Mouse (Mus musculus): ENCODE data around the gene Gm7137. TPM values are rescaled to one million over a fixed set of nuclear protein-coding genes. Genes with fewer than 3 reads are reported as not detected.

Gene Gm7137
- not detected in 2 replicates for polyA plus RNA-seq (2012; ENCODE audit: low replicate concordance)

DNA sequence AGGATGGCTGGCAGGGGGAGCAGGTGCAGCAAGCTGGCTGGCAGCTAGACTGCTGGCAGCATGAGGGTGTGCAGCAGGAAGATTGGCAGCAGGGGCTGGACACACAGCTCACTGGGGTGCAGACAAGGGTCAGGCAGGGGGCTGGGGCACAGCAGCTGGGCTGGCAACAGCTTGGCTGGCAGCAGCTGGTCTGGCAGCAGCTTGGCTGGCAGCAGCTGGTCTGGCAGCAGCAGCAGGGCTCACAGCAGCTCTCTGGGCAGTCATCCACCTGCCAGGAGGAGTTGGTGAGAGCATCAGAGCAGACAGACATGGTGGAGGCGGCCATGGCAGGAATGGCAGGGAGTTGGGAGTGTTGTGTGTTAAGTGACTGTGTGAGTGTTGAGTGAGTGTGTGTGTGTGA lies at the start of gene Gm7137:
Gm7137 (minus strand) TSS at position 325 of the 400 bp plus-strand sequence.

DNA sequence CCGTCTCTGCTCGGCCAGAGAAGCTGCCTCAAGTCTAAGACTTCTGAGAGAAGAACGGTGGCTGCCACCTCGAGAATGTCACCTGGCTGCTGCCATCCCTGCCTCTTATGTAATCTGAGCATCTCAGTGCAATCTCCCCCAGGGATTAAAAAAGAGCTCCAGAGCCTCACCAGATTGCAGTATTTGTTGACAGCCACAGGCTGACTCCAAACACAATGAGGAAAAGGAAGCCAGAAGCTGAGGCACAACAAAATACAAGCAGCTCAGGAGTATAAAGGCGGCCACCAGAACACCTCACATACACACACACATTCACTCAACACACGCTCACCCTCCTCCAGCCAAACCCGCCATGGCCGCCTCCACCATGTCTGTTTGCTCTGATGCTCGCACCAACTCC lies 47.6 kb upstream of the Gm7137 start, which contains the start of gene Krtap10-10:
Krtap10-10 (plus strand) TSS at position 301 of the 400 bp plus-strand sequence.

DNA sequence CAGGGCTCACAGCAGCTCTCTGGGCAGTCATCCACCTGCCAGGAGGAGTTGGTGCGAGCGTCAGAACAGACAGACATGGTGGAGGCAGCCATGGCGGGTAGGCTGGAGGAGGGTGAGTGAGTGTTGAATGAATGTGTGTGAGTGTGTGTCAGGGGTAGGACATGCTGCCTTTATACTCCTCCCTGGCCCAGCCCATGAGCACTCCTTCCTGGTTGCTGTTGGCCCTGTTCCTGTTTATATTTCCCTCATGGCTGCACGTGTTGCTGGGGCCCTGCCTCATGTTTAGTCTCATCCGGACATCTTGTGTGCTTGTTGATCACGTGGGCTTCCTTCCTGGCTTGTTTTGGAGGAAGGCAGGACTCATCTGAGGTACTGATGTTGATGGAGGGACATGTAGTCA lies 39.0 kb upstream of the Gm7137 start, which contains the start of gene Krtap10-4:
Krtap10-4 (minus strand) TSS at position 145 of the 400 bp plus-strand sequence.

DNA sequence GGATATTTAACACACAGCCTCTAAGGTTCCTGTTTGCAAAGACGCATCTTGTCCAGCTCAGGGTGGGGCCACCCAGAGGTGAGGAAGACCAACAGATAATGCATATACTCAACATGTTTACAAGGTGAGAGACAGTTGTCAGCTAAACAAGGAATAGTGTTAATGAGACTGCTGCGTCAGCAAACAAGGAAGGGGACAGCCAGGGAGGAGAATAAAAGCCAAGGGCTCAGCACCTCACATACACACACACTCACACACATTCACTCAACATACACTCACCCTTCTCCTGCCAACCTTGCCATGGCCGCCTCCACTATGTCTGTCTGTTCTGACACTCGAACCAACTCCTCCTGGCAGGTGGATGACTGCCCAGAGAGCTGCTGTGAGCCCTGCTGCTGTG lies 26.4 kb upstream of the Gm7137 start, which contains the start of gene Gm2696:
Gm2696 (plus strand) TSS at position 301 of the 400 bp plus-strand sequence.

DNA sequence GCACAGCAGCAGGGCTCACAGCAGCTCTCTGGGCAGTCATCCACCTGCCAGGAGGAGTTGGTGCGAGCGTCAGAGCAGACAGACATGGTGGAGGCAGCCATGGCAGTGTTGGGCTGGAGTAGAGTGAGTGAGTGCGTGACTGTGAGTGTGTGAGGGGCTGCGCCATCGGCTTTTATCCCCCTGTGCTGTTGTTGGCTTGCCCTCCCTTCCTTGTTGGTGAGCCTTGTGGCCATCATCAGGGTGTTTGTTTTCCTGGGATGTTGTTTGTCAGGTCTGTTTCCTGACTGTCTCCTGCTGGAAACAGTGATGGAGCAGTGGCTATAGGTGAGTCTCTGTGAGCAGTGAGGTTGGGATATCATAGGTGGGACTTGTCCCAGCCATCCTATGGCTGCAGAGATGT lies 23.7 kb upstream of the Gm7137 start, which contains the start of gene Gm9507:
Gm9507 (minus strand) TSS at position 101 of the 400 bp plus-strand sequence.

DNA sequence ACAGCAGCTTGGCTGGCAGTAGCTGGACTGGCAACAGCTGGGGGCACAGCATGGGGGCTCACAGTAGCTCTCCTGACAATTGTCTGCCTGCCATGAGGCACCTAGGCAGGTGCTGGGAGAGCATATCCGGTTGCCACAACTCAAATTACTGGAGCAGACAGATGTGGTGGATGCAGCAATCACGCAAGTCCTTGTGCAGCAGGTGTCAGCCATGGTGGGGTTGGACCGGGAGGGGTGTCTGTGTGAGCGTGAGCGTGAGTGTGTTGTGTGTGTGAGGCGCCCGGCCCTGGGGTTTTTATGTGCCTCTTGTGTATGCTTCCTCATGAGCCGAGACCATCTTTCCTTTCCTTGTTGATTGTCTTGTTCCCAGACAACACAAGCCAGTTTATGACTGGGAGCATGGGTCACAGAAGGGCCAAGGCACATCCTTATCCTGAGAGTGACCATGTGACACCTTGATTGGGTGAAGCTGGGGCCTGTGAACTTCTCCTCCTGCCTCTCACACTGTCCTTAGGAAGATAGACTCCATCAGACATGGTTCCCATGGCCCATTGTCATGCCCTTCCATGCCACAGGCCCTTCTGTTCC lies 11.0 kb upstream of the Gm7137 start, which contains the start of gene Gm19668:
Gm19668 (minus strand) TSS at position 213 of the 588 bp plus-strand sequence.

DNA sequence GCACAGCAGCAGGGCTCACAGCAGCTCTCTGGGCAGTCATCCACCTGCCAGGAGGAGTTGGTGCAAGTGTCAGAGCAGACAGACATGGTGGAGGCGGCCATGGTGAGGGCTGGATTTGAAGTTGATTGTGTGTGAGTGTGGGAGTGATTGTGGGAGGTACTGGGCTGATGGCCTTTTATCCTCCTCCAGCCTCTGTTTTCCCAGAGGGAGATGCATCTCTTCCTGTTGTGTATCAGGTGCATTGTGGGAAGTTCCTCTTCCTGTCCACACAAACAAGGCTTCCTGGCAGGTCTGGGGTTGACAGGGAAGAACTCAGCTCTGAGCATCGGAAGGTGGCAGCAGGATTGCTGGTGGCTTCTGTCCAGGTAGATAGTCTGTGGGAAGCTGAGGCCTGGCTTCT lies 7.0 kb upstream of the Gm7137 start, which contains the start of gene Gm9639:
Gm9639 (minus strand) TSS at position 101 of the 400 bp plus-strand sequence.

DNA sequence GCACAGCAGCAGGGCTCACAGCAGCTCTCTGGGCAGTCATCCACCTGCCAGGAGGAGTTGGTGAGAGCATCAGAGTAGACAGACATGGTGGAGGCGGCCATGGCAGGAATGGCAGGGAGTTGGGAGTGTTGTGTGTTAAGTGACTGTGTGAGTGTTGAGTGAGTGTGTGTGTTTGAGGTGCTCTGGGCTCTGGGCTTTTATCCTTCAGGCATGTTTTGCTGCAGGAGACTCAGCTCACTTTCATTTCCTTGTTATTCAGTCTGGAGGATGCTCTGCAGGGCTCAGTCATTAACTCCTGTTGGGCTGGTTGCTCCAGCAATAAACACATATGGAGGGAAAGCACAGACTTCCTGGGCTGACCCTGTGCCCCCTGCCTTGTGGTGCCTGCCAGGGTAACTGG lies 5.6 kb downstream of the Gm7137 start, which contains the start of gene Gm3250:
Gm3250 (minus strand) TSS at position 101 of the 400 bp plus-strand sequence.

DNA sequence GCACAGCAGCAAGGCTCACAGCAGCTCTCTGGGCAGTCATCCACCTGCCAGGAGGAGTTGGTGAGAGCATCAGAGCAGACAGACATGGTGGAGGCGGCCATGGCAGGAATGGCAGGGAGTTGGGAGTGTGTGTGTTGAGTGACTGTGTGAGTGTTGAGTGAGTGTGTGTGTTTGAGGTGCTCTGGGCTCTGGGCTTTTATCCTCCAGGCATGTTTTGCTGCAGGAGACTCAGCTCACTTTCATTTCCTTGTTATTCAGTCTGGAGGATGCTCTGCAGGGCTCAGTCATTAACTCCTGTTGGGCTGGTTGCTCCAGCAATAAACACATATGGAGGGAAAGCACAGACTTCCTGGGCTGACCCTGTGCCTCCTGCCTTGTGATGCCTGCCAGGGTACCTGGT lies 11.2 kb downstream of the Gm7137 start, which contains the start of gene Gm7138:
Gm7138 (minus strand) TSS at position 101 of the 400 bp plus-strand sequence.

DNA sequence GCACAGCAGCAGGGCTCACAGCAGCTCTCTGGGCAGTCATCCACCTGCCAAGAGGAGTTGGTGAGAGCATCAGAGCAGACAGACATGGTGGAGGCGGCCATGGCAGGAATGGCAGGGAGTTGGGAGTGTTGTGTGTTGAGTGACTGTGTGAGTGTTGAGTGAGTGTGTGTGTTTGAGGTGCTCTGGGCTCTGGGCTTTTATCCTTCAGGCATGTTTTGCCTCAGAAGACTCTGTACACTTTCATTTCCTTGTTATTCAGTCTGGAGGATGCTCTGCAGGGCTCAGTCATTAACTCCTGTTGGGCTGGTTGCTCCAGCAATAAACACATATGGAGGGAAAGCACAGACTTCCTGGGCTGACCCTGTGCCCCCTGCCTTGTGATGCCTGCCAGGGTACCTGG lies 16.8 kb downstream of the Gm7137 start, which contains the start of gene Gm3238:
Gm3238 (minus strand) TSS at position 101 of the 400 bp plus-strand sequence.

DNA sequence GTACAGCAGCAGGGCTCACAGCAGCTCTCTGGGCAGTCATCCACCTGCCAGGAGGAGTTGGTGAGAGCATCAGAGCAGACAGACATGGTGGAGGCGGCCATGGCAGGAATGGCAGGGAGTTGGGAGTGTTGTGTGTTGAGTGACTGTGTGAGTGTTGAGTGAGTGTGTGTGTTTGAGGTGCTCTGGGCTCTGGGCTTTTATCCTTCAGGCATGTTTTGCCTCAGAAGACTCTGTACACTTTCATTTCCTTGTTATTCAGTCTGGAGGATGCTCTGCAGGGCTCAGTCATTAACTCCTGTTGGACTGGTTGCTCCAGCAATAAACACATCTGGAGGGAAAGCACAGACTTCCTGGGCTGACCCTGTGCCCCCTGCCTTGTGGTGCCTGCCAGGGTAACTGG lies 28.4 kb downstream of the Gm7137 start, which contains the start of gene Gm3233:
Gm3233 (minus strand) TSS at position 101 of the 400 bp plus-strand sequence.

DNA sequence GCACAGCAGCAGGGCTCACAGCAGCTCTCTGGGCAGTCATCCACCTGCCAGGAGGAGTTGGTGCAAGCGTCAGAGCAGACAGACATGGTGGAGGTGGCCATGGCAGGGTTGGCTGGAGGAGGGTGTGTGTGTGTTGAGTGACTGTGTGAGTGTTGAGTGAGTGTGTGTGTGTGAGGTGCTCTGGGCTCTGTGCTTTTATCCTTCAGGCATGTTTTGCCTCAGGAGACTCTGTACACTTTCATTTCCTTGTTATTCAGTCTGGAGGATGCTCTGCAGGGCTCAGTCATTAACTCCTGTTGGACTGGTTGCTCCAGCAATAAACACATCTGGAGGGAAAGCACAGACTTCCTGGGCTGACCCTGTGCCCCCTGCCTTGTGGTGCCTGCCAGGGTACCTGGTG lies 36.7 kb downstream of the Gm7137 start, which contains the start of gene Gm9736:
Gm9736 (minus strand) TSS at position 101 of the 400 bp plus-strand sequence.

DNA sequence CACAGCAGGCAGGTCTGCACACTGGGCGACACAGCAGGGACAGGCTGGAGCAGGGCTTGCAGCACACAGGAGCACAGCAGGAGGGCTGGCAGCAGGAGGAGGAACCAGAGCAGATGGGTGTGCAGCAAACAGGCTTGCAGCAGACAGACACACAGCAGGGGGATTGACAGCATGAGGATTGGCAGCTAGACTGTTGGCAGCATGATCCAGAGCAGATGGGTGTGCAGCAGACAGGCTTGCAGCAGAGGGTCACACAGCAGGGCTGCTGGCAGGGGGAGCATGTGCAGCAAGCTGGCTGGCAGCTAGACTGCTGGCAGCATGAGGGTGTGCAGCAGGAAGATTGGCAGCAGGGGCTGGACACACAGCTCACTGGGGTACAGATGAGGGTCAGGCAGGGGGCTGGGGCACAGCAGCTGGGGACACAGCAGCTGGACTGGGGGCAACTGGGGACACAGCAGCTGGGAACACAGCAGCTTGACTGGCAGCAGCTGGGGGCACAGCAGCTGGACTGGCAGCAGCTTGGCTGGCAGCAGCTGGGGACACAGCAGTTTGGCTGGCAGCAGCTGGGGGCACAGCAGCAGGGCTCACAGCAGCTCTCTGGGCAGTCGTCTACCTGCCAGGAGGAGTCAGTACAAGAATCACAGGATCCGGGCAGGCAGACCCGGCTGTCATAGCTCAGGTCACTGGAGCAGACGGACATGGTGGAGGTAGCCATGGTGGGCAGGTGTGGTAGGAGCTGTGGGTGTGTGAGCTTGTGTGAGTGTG lies 45.9 kb downstream of the Gm7137 start, which contains the start of gene Gm18596:
Gm18596 (minus strand) TSS at position 715 of the 765 bp plus-strand sequence.

Other genes with a start within 250 kb of the Gm7137 start
- 22.2 and 37.6 TPM in 2 replicates for gene Pttg1ip, start 206.5 kb downstream of the Gm7137 start, polyA plus RNA-seq (2012; ENCODE audit: low replicate concordance)
- 36.3 and 57.5 TPM in 2 replicates for gene Sumo3, start 182.1 kb downstream of the Gm7137 start, polyA plus RNA-seq (2012; ENCODE audit: low replicate concordance)
- not detected in 2 replicates for gene Gm49325, start 182.0 kb downstream of the Gm7137 start, polyA plus RNA-seq (2012; ENCODE audit: low replicate concordance)
- 15.4 and 47.2 TPM in 2 replicates for gene Ube2g2, start 165.9 kb downstream of the Gm7137 start, polyA plus RNA-seq (2012; ENCODE audit: low replicate concordance)
- 0.10 and 0.16 TPM in 2 replicates for gene Tspear, start 101.6 kb downstream of the Gm7137 start, polyA plus RNA-seq (2012; ENCODE audit: low replicate concordance)
- not detected in 2 replicates for gene Gm19402, start 97.4 kb downstream of the Gm7137 start, polyA plus RNA-seq (2012; ENCODE audit: low replicate concordance)
- gene Gm9508, start 91.0 kb downstream of the Gm7137 start, polyA plus RNA-seq (2012; ENCODE audit: low replicate concordance) = not detected in 2 replicates
- gene Gm10272, start 81.6 kb downstream of the Gm7137 start, polyA plus RNA-seq (2012; ENCODE audit: low replicate concordance) = not detected in 2 replicates
- gene Gm10024, start 76.7 kb downstream of the Gm7137 start, polyA plus RNA-seq (2012; ENCODE audit: low replicate concordance) = not detected in 2 replicates
- gene Gm10142, start 72.4 kb downstream of the Gm7137 start, polyA plus RNA-seq (2012; ENCODE audit: low replicate concordance) = not detected in 2 replicates
- gene Krtap12-1, start 67.6 kb downstream of the Gm7137 start, polyA plus RNA-seq (2012; ENCODE audit: low replicate concordance) = not detected in 2 replicates
- gene Gm10100, start 61.7 kb downstream of the Gm7137 start, polyA plus RNA-seq (2012; ENCODE audit: low replicate concordance) = not detected in 2 replicates
- gene Gm18596, start 45.6 kb downstream of the Gm7137 start, polyA plus RNA-seq (2012; ENCODE audit: low replicate concordance) = 0.22 TPM in 1 of 2 replicates, not detected in the other
- not detected in 2 replicates for gene Gm9736, start 36.8 kb downstream of the Gm7137 start, polyA plus RNA-seq (2012; ENCODE audit: low replicate concordance)
- gene Gm3233, start 28.5 kb downstream of the Gm7137 start, polyA plus RNA-seq (2012; ENCODE audit: low replicate concordance) = not detected in 2 replicates
- gene Gm3238, start 16.9 kb downstream of the Gm7137 start, polyA plus RNA-seq (2012; ENCODE audit: low replicate concordance) = 0.28 TPM in 1 of 2 replicates, not detected in the other
- gene Gm7138, start 11.3 kb downstream of the Gm7137 start, polyA plus RNA-seq (2012; ENCODE audit: low replicate concordance) = not detected in 2 replicates
- not detected in 2 replicates for gene Gm3250, start 5.7 kb downstream of the Gm7137 start, polyA plus RNA-seq (2012; ENCODE audit: low replicate concordance)
- gene Gm9639, start 6.9 kb upstream of the Gm7137 start, polyA plus RNA-seq (2012; ENCODE audit: low replicate concordance) = not detected in 2 replicates
- gene Gm19668, start 10.9 kb upstream of the Gm7137 start, polyA plus RNA-seq (2012; ENCODE audit: low replicate concordance) = not detected in 2 replicates
- not detected in 2 replicates for gene Gm9507, start 23.6 kb upstream of the Gm7137 start, polyA plus RNA-seq (2012; ENCODE audit: low replicate concordance)
- not detected in 2 replicates for gene Gm2696, start 26.5 kb upstream of the Gm7137 start, polyA plus RNA-seq (2012; ENCODE audit: low replicate concordance)
- not detected in 2 replicates for gene Krtap10-4, start 38.9 kb upstream of the Gm7137 start, polyA plus RNA-seq (2012; ENCODE audit: low replicate concordance)
- gene Krtap10-10, start 47.7 kb upstream of the Gm7137 start, polyA plus RNA-seq (2012; ENCODE audit: low replicate concordance) = not detected in 2 replicates
- gene Gm36176, start 58.6 kb upstream of the Gm7137 start, polyA plus RNA-seq (2012; ENCODE audit: low replicate concordance) = not detected in 2 replicates
- not detected in 2 replicates for gene Gm10318, start 64.7 kb upstream of the Gm7137 start, polyA plus RNA-seq (2012; ENCODE audit: low replicate concordance)
- gene Gm3285, start 73.8 kb upstream of the Gm7137 start, polyA plus RNA-seq (2012; ENCODE audit: low replicate concordance) = not detected in 2 replicates
- gene Lrrc3, start 114.3 kb upstream of the Gm7137 start, polyA plus RNA-seq (2012; ENCODE audit: low replicate concordance) = 0.09 and 0.15 TPM in 2 replicates
- gene Trpm2, start 182.4 kb upstream of the Gm7137 start, polyA plus RNA-seq (2012; ENCODE audit: low replicate concordance) = 2.6 and 5.5 TPM in 2 replicates
- 16.9 and 22.6 TPM in 2 replicates for gene 1810043G02Rik, start 190.3 kb upstream of the Gm7137 start, polyA plus RNA-seq (2012; ENCODE audit: low replicate concordance)
- 84.1 and 114 TPM in 2 replicates for gene Pfkl, start 221.9 kb upstream of the Gm7137 start, polyA plus RNA-seq (2012; ENCODE audit: low replicate concordance)